Mouse (Mus musculus): ENCODE data around the gene Guk1.

DNA sequence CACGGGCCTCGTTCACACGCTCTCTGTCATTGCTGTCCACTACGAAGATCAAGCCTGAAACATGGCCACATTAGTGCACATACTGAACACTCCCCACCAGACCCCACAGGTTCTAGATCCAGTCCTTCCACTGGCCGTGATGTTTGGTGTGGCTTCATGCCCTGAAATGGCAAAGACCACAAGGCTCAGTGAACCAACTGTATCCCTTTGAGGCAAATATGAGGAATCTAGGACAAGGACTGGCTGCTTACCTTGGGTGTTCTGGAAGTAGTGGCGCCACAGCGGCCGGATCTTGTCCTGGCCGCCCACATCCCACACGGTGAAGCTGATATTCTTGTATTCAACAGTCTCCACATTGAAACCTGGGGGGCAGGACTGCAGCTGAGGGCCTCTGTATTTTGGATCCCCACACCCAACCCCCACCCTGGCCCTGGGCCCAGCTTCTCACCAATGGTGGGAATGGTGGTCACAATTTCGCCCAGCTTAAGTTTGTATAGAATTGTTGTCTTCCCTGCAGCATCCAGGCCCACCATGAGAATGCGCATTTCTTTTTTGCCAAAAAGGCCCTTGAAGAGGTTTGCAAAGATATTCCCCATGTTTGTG lies 21.0 kb upstream of the Guk1 start:
- TF ChIP-seq CTCF (IDR thresholded peaks at IDR 0.05; ENCODE audit: low read depth) (no peak), EP300 (IDR thresholded peaks at IDR 0.05; ENCODE audit: low read depth) (no peak)

All from liver, embryonic 14.5 days (tissue).